Mouse (Mus musculus): ENCODE measurements around the gene Sbno2. TPM values are rescaled to one million over a fixed set of nuclear protein-coding genes. Genes with fewer than 3 reads are reported as not detected.
A peak's percentile ranks its signal among the peaks of the same experiment; 100 is the strongest.

The Sbno2 gene
- total and polyA plus RNA-seq, 3 experiments, result 9.7 to 24.2 (median 22.6) TPM

DNA sequence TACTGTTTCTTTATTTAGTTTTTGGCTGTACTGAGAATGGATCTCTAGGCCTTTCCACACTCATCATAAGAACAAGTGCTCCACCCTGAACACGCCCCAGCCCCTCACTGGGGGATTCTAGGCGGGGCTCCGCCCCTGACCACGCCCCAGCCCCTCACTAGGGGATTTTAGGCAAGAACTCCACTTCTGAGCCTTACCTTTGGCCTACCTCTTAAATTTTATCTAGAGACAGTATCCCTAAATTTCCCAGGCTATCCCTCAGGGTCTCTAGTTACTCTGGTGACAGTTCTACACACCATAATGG is 80.4 kb downstream of the Sbno2 start:
- in situ Hi-C loops (cut with MboI; ENCODE audit: low pct_ligation_motif_present, low pct_unique_long_range_greater_than_20kb, low sequenced_read_pairs), result no loop called here

DNA sequence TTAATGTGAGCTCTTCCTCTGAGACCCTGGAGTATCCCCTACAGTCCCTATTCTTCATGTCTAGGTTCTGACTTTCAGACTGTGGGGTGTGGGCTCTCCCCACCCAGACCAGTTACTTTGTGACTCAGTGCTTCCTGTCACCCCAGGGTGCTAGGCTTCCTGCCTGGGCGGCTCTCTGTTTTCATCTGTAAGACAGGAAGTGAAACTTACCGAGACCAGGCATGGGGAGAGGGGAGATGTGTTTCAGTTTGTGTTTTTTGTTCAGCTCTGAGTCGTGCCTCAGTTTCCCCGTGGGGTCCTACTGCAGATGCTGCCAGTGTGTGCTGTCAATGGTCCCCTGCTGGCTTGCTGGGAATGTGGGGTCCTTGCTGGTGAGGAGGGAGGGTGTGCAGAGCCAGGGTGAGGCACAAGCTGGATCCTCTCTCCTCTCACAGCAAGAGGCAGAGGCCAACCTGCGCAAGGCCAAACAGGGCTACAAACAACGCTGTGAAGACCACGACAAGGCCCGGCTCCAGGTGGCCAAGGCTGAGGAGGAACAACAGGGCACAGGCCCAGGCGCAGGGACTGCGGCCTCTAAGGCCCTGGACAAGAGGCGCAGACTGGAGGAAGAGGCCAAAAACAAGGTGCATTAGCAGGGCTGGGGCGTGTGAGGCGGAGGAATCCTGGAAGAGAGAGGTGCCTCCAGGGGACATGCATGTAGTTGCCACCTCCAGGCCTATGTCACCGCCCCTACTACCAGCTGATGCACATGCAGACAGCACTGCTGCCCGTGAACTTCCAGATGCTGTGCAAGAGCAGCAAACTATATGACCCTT is 80.9 kb downstream of the Sbno2 start:
- Histone ChIP-seq H3K9me3 (replicated peaks; ENCODE audit: low read length) (no peaks in the 10 kb centered on the region), H3K27ac (ENCODE audit: insufficient read depth, low read depth) (peak overlapping the region; percentile 97), H3K4me2 (ENCODE audit: insufficient read depth, low read depth, poor library complexity, severe bottlenecking) (peak overlapping the region; percentile 48), H3K36me3 (replicated peaks in 1 of 2; ENCODE audit: control insufficient read depth in 1 of 2, insufficient read depth in 1 of 2, low read length in 1 of 2) (peaks cover 64 to 84% of the 10 kb centered on the region in 2 experiments), H3K27me3 (replicated peaks) (no peaks in the 10 kb centered on the region), H3K4me3 (replicated peaks in 1 of 3; ENCODE audit: low read depth in 2 of 3, low read length in 2 of 3, poor library complexity in 1 of 3) (peak overlapping the region in 2 of 3 experiments; percentile 34 to 37), H3K9ac (ENCODE audit: insufficient read depth, low read depth) (peak overlapping the region; percentile 19), H3K4me1 (ENCODE audit: control insufficient read depth in 1 of 2, insufficient read depth in 2 of 2) (peaks cover 27 to 36% of the 10 kb centered on the region in 2 experiments), H3K79me2 (replicated peaks; ENCODE audit: control insufficient read depth, extremely low read depth, insufficient read depth, poor library complexity, severe bottlenecking) (no peaks in the 10 kb centered on the region)
- DNase-seq (ENCODE audit: extremely low read depth), result peak; percentile 74
- in situ Hi-C loops (cut with MboI; ENCODE audit: low pct_ligation_motif_present, low pct_unique_long_range_greater_than_20kb, low sequenced_read_pairs) (no loop called here), dilution Hi-C loops (cut with MboI; ENCODE audit: extremely low pct_ligation_motif_present, extremely low pct_unique_long_range_greater_than_20kb, low sequenced_read_pairs) (no loop called here)
- TF ChIP-seq NELFE (IDR thresholded peaks at IDR 0.05; ENCODE audit: low read depth, low read length) (no peak), ZC3H11A (IDR thresholded peaks at IDR 0.05; ENCODE audit: low read depth, low read length) (no peak), KAT2A (IDR thresholded peaks at IDR 0.05; ENCODE audit: insufficient replicate concordance, low read length) (no peak), JUN (IDR thresholded peaks at IDR 0.05; ENCODE audit: insufficient read depth, low read depth, low read length) (peak; percentile 75), MAFK (IDR thresholded peaks at IDR 0.05; ENCODE audit: insufficient replicate concordance, low read length) (no peak), SMC3 (IDR thresholded peaks at IDR 0.05; ENCODE audit: low read depth, low read length) (no peak; the same call in 1 of the 2 replicates), MAX (IDR thresholded peaks at IDR 0.05; ENCODE audit: low read length) (peak; percentile 56; the same call in 1 of the 2 replicates), EP300 (IDR thresholded peaks at IDR 0.05; ENCODE audit: low read length) (peak; percentile 94), SIN3A (IDR thresholded peaks at IDR 0.05; ENCODE audit: low read length) (peak; percentile 82; the same call in 1 of the 2 replicates), TBP (conservative IDR thresholded peaks at IDR 0.05; ENCODE audit: low read depth, low read length) (no peak), ZMIZ1 (IDR thresholded peaks at IDR 0.05; ENCODE audit: low read depth, low read length) (no peak), BHLHE40 (IDR thresholded peaks at IDR 0.05; ENCODE audit: low read depth, low read length) (peak; percentile 76), GABPA (IDR thresholded peaks at IDR 0.05; ENCODE audit: insufficient replicate concordance, low read depth, low read length) (no peak), MAZ (IDR thresholded peaks at IDR 0.05; ENCODE audit: low read depth, low read length) (peak; percentile 87), PAX5 (IDR thresholded peaks at IDR 0.05; ENCODE audit: low read length) (no peak), POLR2A (IDR thresholded peaks at IDR 0.05; ENCODE audit: low read depth, low read length) (peak; percentile 41; the same call in 1 of the 2 replicates), USF2 (conservative IDR thresholded peaks at IDR 0.05; ENCODE audit: low read depth, low read length) (no peak), CTCF (conservative IDR thresholded peaks at IDR 0.05 in 1 of 2, IDR thresholded peaks at IDR 0.05 in 1 of 2; ENCODE audit: low read depth in 2 of 2, low read length in 2 of 2) (no peak), MXI1 (IDR thresholded peaks at IDR 0.05; ENCODE audit: low read depth, low read length) (0 out of 2 replicates have a peak, but pooled peaks have one; percentile 59), POLR2AphosphoS2 (IDR thresholded peaks at IDR 0.05; ENCODE audit: low read depth, low read length) (no peak), ETS1 (conservative IDR thresholded peaks at IDR 0.05; ENCODE audit: low read depth, low read length) (peak; percentile 74), ZNF384 (IDR thresholded peaks at IDR 0.05; ENCODE audit: low read depth, low read length) (peak; percentile 58), RAD21 (IDR thresholded peaks at IDR 0.05; ENCODE audit: low read depth, low read length) (no peak), MYC (IDR thresholded peaks at IDR 0.05; ENCODE audit: low read depth, low read length) (peak; percentile 53; the same call in 1 of the 2 replicates), E2F4 (IDR thresholded peaks at IDR 0.05; ENCODE audit: insufficient replicate concordance, low read depth, low read length) (no peak), CHD1 (IDR thresholded peaks at IDR 0.05; ENCODE audit: low read depth, low read length) (0 out of 2 replicates have a peak, but pooled peaks have one; percentile 76), MEF2A (IDR thresholded peaks at IDR 0.05; ENCODE audit: borderline replicate concordance, low read depth, low read length) (peak; percentile 54; the same call in 1 of the 2 replicates), ELF1 (IDR thresholded peaks at IDR 0.05; ENCODE audit: low read depth, low read length) (peak; percentile 81)

More for the DNA sequence above, 80.4 kb downstream of the Sbno2 start:
- TF ChIP-seq POLR2A (IDR thresholded peaks at IDR 0.05; ENCODE audit: low read depth, low read length) (no peak), MEF2A (IDR thresholded peaks at IDR 0.05; ENCODE audit: borderline replicate concordance, low read depth, low read length) (no peak), GABPA (IDR thresholded peaks at IDR 0.05; ENCODE audit: insufficient replicate concordance, low read depth, low read length) (no peak), ZNF384 (IDR thresholded peaks at IDR 0.05; ENCODE audit: low read depth, low read length) (no peak), KAT2A (IDR thresholded peaks at IDR 0.05; ENCODE audit: insufficient replicate concordance, low read length) (no peak), ETS1 (conservative IDR thresholded peaks at IDR 0.05; ENCODE audit: low read depth, low read length) (no peak), HCFC1 (IDR thresholded peaks at IDR 0.05; ENCODE audit: low read depth, low read length) (no peak), ZC3H11A (IDR thresholded peaks at IDR 0.05; ENCODE audit: low read depth, low read length) (no peak), CTCF (conservative IDR thresholded peaks at IDR 0.05 in 1 of 2, IDR thresholded peaks at IDR 0.05 in 1 of 2; ENCODE audit: low read depth in 2 of 2, low read length in 2 of 2) (no peak), CHD2 (IDR thresholded peaks at IDR 0.05; ENCODE audit: low read length) (no peak)
- Histone ChIP-seq H3K4me3 (replicated peaks in 1 of 3; ENCODE audit: low read depth in 2 of 3, low read length in 2 of 3, poor library complexity in 1 of 3) (peak overlapping the region in 1 of 3 experiments; percentile 34), H3K27me3 (replicated peaks) (no peaks in the 10 kb centered on the region), H3K36me3 (replicated peaks in 1 of 2; ENCODE audit: control insufficient read depth in 1 of 2, insufficient read depth in 1 of 2, low read length in 1 of 2) (peaks cover 62 to 82% of the 10 kb centered on the region in 2 experiments), H3K27ac (ENCODE audit: insufficient read depth, low read depth) (peak overlapping the region; percentile 97), H3K4me2 (ENCODE audit: insufficient read depth, low read depth, poor library complexity, severe bottlenecking) (peak overlapping the region; percentile 35), H3K79me2 (replicated peaks; ENCODE audit: control insufficient read depth, extremely low read depth, insufficient read depth, poor library complexity, severe bottlenecking) (no peaks in the 10 kb centered on the region), H3K9ac (ENCODE audit: insufficient read depth, low read depth) (peak overlapping the region; percentile 5; the same call in 1 of the 2 replicates), H3K4me1 (ENCODE audit: control insufficient read depth in 1 of 2, insufficient read depth in 2 of 2) (peaks cover 27 to 39% of the 10 kb centered on the region in 2 experiments), H3K9me3 (replicated peaks; ENCODE audit: low read length) (no peaks in the 10 kb centered on the region)
- dilution Hi-C loops (cut with MboI; ENCODE audit: extremely low pct_ligation_motif_present, extremely low pct_unique_long_range_greater_than_20kb, low sequenced_read_pairs), result no loop called here
- DNase-seq (ENCODE audit: extremely low read depth), result no peak

Data from CH12.LX (cell line).